Comparison of ENCODE assay signal across 11 mouse cellular contexts in the genomic region with DNA sequence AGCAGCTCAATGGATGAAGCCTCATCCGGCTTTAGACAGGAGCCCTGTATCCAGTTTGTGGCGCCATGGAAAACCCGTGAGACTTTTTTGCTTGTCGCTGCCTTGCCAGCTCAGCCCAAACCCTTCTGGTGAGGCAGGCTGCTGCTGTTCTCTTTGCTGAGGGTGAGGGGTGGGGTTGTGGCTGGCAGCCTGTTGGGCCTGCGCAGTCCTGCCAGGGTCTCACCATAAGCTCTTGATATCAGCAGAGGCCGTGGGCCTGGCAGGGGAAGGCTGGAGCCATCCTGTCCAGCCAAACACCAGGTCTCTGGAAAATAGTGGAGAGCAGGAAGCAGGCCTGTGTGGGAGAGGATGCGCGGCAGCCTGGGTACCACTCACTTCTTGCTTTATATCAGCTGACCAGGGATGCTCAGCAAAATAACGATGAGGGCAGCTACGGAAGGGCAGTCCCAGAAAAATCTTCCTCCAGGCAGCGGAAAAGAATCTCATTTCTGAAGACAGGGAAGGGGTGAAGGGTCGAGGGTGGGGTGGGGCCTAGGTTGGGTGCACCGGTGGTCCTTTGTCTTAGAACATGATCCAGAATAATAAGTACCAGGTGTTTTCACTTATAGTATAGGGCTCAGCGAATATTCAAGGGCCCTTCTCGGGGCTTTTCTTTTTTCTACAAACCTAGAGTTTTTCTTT.
A peak's percentile ranks its signal among the peaks of the same experiment; 100 is the strongest.
DNase-seq lines count a peak whose midpoint lies in the region; ATAC-seq and TF ChIP-seq lines count a peak whose summit lies in the region.
"Had no signal": no experiment of that assay in that cellular context is flagged by ENCODE, and none has a peak within 500 bp of the region (broad histone marks: within the 10 kb centered on the region; RNA-seq: fewer than 3 reads in every experiment).

No protein-coding gene starts in this region.

- DNase-seq in heart, adult 18-20 months = no peak
- DNase-seq in layer of hippocampus, adult 18-20 months (ENCODE audit: low spot score in 2 of 2) = peak; percentile 80 to 88
- no peak for DNase-seq in retina, embryonic 14.5 days (ENCODE audit: low spot score)
- DNase-seq in lung, postnatal 0 days (ENCODE audit: low spot score) = no peak
- DNase-seq: gastrocnemius, postnatal 25 days had no signal

- TF ChIP-seq EP300 in lung, postnatal 0 days (IDR thresholded peaks at IDR 0.05) = no peak

- no peak overlapping the region for H3K4me3 ChIP-seq in heart, embryonic 15.5 days
- no peak overlapping the region for H3K4me3 ChIP-seq in embryonic facial prominence, embryonic 15.5 days (replicated peaks)
- H3K4me3 ChIP-seq in midbrain, embryonic 15.5 days = no peak overlapping the region
- H3K4me3 ChIP-seq in lung, postnatal 0 days (ENCODE audit: low read depth, low read length) = no peak overlapping the region
- H3K4me3 ChIP-seq: liver, embryonic 15.5 days; neural tube, embryonic 12.5 days had no signal

- no peaks in the 10 kb centered on the region for H3K9me3 ChIP-seq in heart, embryonic 15.5 days (replicated peaks)
- H3K9me3 ChIP-seq in embryonic facial prominence, embryonic 15.5 days (replicated peaks) = no peaks in the 10 kb centered on the region
- H3K9me3 ChIP-seq in midbrain, embryonic 15.5 days = no peaks in the 10 kb centered on the region
- no peaks in the 10 kb centered on the region for H3K9me3 ChIP-seq in lung, postnatal 0 days (ENCODE audit: low read length)
- H3K9me3 ChIP-seq: G1E; liver, embryonic 15.5 days; neural tube, embryonic 12.5 days had no signal

- no peaks in the 10 kb centered on the region; the same call in 1 of the 2 replicates for H3K27me3 ChIP-seq in heart, embryonic 15.5 days
- H3K27me3 ChIP-seq in embryonic facial prominence, embryonic 15.5 days = peaks cover 3% of the 10 kb centered on the region; the same call in 1 of the 2 replicates
- H3K27me3 ChIP-seq in midbrain, embryonic 15.5 days (replicated peaks) = no peaks in the 10 kb centered on the region
- H3K27me3 ChIP-seq in lung, postnatal 0 days (replicated peaks; ENCODE audit: insufficient read depth, low read length) = no peaks in the 10 kb centered on the region; the same call in 1 of the 2 replicates
- H3K27me3 ChIP-seq: liver, embryonic 15.5 days; neural tube, embryonic 12.5 days had no signal

- no peak overlapping the region for H3K9ac ChIP-seq in heart, embryonic 15.5 days
- H3K9ac ChIP-seq in embryonic facial prominence, embryonic 15.5 days = no peak overlapping the region
- H3K9ac ChIP-seq in midbrain, embryonic 15.5 days = no peak overlapping the region
- H3K9ac ChIP-seq in lung, postnatal 0 days (replicated peaks; ENCODE audit: low read depth) = no peak overlapping the region
- H3K9ac ChIP-seq: liver, embryonic 15.5 days; neural tube, embryonic 12.5 days had no signal

- H3K27ac ChIP-seq in heart, embryonic 15.5 days = peak overlapping the region; percentile 43
- H3K27ac ChIP-seq in embryonic facial prominence, embryonic 15.5 days (replicated peaks) = peak overlapping the region; percentile 5
- peak overlapping the region; percentile 8; the same call in 1 of the 2 replicates for H3K27ac ChIP-seq in midbrain, embryonic 15.5 days
- H3K27ac ChIP-seq in lung, postnatal 0 days (ENCODE audit: low read length) = no peak overlapping the region
- H3K27ac ChIP-seq: liver, embryonic 15.5 days; neural tube, embryonic 12.5 days had no signal

- H3K36me3 ChIP-seq in heart, embryonic 15.5 days = no peaks in the 10 kb centered on the region
- no peaks in the 10 kb centered on the region for H3K36me3 ChIP-seq in embryonic facial prominence, embryonic 15.5 days
- no peaks in the 10 kb centered on the region for H3K36me3 ChIP-seq in midbrain, embryonic 15.5 days (replicated peaks)
- H3K36me3 ChIP-seq in lung, postnatal 0 days (ENCODE audit: insufficient read depth, low read length) = no peaks in the 10 kb centered on the region
- H3K36me3 ChIP-seq: G1E; liver, embryonic 15.5 days; neural tube, embryonic 12.5 days had no signal

- TF ChIP-seq CTCF in lung, postnatal 0 days (IDR thresholded peaks at IDR 0.05) = no peak

- peak; percentile 58; the same call in 1 of the 2 replicates for ATAC-seq in heart, embryonic 15.5 days (replicated peaks; ENCODE audit: insufficient number of reproducible peaks, insufficient read depth, low FRiP score, low read depth)
- ATAC-seq in embryonic facial prominence, embryonic 15.5 days (ENCODE audit: insufficient number of reproducible peaks, low FRiP score, low TSS enrichment, low read depth) = peak; percentile 21; the same call in 1 of the 2 replicates
- no peak for ATAC-seq in midbrain, embryonic 15.5 days (replicated peaks)
- no peak for ATAC-seq in lung, postnatal 0 days

- peak overlapping the region; percentile 16; the same call in 1 of the 2 replicates for H3K4me2 ChIP-seq in heart, embryonic 15.5 days
- H3K4me2 ChIP-seq in embryonic facial prominence, embryonic 15.5 days (replicated peaks) = peak overlapping the region; percentile 2; the same call in 1 of the 2 replicates
- H3K4me2 ChIP-seq in midbrain, embryonic 15.5 days = no peak overlapping the region
- no peak overlapping the region for H3K4me2 ChIP-seq in lung, postnatal 0 days (replicated peaks; ENCODE audit: low read depth, low read length)
- H3K4me2 ChIP-seq: liver, embryonic 15.5 days; neural tube, embryonic 12.5 days had no signal

- WGBS in heart, embryonic 15.5 days = 51% methylated on average over 15 of the region's 15 CpGs
- WGBS in embryonic facial prominence, embryonic 15.5 days = 36% methylated on average over 15 of the region's 15 CpGs
- WGBS in midbrain, embryonic 15.5 days = 61% methylated on average over 15 of the region's 15 CpGs
- WGBS in lung, postnatal 0 days = 64% methylated on average over 15 of the region's 15 CpGs

- peaks cover 15% of the 10 kb centered on the region for H3K4me1 ChIP-seq in heart, embryonic 15.5 days (replicated peaks)
- peaks cover 29% of the 10 kb centered on the region for H3K4me1 ChIP-seq in embryonic facial prominence, embryonic 15.5 days
- no peaks in the 10 kb centered on the region for H3K4me1 ChIP-seq in midbrain, embryonic 15.5 days
- H3K4me1 ChIP-seq in lung, postnatal 0 days (ENCODE audit: insufficient read depth, low read depth, low read length) = no peaks in the 10 kb centered on the region
- H3K4me1 ChIP-seq: neural tube, embryonic 12.5 days had no signal

Comparison
In these comparisons a context has a peak if more than half of its experiments do, and no peak if none do; other contexts are left out.
1. ATAC-seq: peak in heart, embryonic 15.5 days (single experiment) and embryonic facial prominence, embryonic 15.5 days (single experiment); none in midbrain, embryonic 15.5 days (single experiment) and lung, postnatal 0 days (single experiment).
2. H3K4me2 ChIP-seq: peak in heart, embryonic 15.5 days (single experiment) and embryonic facial prominence, embryonic 15.5 days (single experiment); none in midbrain, embryonic 15.5 days (single experiment) and lung, postnatal 0 days (single experiment).
3. DNase-seq: peak in layer of hippocampus, adult 18-20 months (2 of 2); none in heart, adult 18-20 months (0 of 2), retina, embryonic 14.5 days (single experiment) and lung, postnatal 0 days (single experiment).